Mouse (Mus musculus): ENCODE results near the gene Tcf7. TPM values are rescaled to one million over a fixed set of nuclear protein-coding genes. Genes with fewer than 3 reads are reported as not detected.

The Tcf7 gene
- polyA plus RNA-seq, 1 experiment, result 2,910 TPM

GRCm38 (mm10) chr11:52318445-52318844 is 35.6 kb upstream of the Tcf7 start:
- TF ChIP-seq POLR2A (IDR thresholded peaks at IDR 0.05; ENCODE audit: control insufficient read depth, extremely low read depth, insufficient read depth, low read length, poor library complexity) (peak; percentile 53; the same call in 1 of the 2 replicates), CTCF (IDR thresholded peaks at IDR 0.05; ENCODE audit: borderline replicate concordance, control insufficient read depth, extremely low read depth, insufficient read depth, low read length, poor library complexity) (no peak)
- peaks cover 62% of the 10 kb centered on the region for H3K4me1 ChIP-seq (replicated peaks; ENCODE audit: control insufficient read depth, insufficient read depth, low read length)
- peak overlapping the region; percentile 6 for H3K4me3 ChIP-seq (ENCODE audit: control insufficient read depth, insufficient read depth, low read length)
- peak; percentile 78 for DNase-seq
- WGBS, result 4% methylated on average over 13 of the region's 13 CpGs
- peak overlapping the region; percentile 91 for H3K27ac ChIP-seq (ENCODE audit: control insufficient read depth, insufficient read depth, low read length)
- H3K27me3 ChIP-seq (ENCODE audit: control insufficient read depth, insufficient read depth, low read length), result no peaks in the 10 kb centered on the region
- no peaks in the 10 kb centered on the region for H3K36me3 ChIP-seq (ENCODE audit: control insufficient read depth, insufficient read depth, low read length)

- peak; percentile 95 for DNase-seq
Measured at GRCm38 (mm10) chr11:52314102-52314793, 31.4 kb upstream of the Tcf7 start.

GRCm38 (mm10) chr11:52310709-52311108 is 27.9 kb upstream of the Tcf7 start:
- peak; percentile 77 for DNase-seq
- H3K4me1 ChIP-seq (replicated peaks; ENCODE audit: control insufficient read depth, insufficient read depth, low read length), result peaks cover 73% of the 10 kb centered on the region
- H3K4me3 ChIP-seq (ENCODE audit: control insufficient read depth, insufficient read depth, low read length), result peak overlapping the region; percentile 39
- no peaks in the 10 kb centered on the region for H3K36me3 ChIP-seq (ENCODE audit: control insufficient read depth, insufficient read depth, low read length)
- peak overlapping the region; percentile 99 for H3K27ac ChIP-seq (ENCODE audit: control insufficient read depth, insufficient read depth, low read length)
- TF ChIP-seq CTCF (IDR thresholded peaks at IDR 0.05; ENCODE audit: borderline replicate concordance, control insufficient read depth, extremely low read depth, insufficient read depth, low read length, poor library complexity), result no peak
- TF ChIP-seq POLR2A (IDR thresholded peaks at IDR 0.05; ENCODE audit: control insufficient read depth, extremely low read depth, insufficient read depth, low read length, poor library complexity), result peak; percentile 69
- WGBS, result 5% methylated on average over 14 of the region's 14 CpGs
- H3K27me3 ChIP-seq (ENCODE audit: control insufficient read depth, insufficient read depth, low read length), result no peaks in the 10 kb centered on the region

More at GRCm38 (mm10) chr11:52314102-52314793, 31.4 kb upstream of the Tcf7 start:
- Histone ChIP-seq H3K4me1 (replicated peaks; ENCODE audit: control insufficient read depth, insufficient read depth, low read length) (peaks cover 62% of the 10 kb centered on the region), H3K36me3 (ENCODE audit: control insufficient read depth, insufficient read depth, low read length) (no peaks in the 10 kb centered on the region), H3K27me3 (ENCODE audit: control insufficient read depth, insufficient read depth, low read length) (no peaks in the 10 kb centered on the region), H3K4me3 (ENCODE audit: control insufficient read depth, insufficient read depth, low read length) (no peak overlapping the region), H3K27ac (ENCODE audit: control insufficient read depth, insufficient read depth, low read length) (peak overlapping the region; percentile 97)
- WGBS, result 1% methylated on average over 26 of the region's 26 CpGs
- TF ChIP-seq POLR2A (IDR thresholded peaks at IDR 0.05; ENCODE audit: control insufficient read depth, extremely low read depth, insufficient read depth, low read length, poor library complexity), result peak; percentile 15; the same call in 1 of the 2 replicates
- TF ChIP-seq CTCF (IDR thresholded peaks at IDR 0.05; ENCODE audit: borderline replicate concordance, control insufficient read depth, extremely low read depth, insufficient read depth, low read length, poor library complexity), result no peak

- H3K36me3 ChIP-seq (ENCODE audit: control insufficient read depth, insufficient read depth, low read length), result no peaks in the 10 kb centered on the region
- TF ChIP-seq CTCF (IDR thresholded peaks at IDR 0.05; ENCODE audit: borderline replicate concordance, control insufficient read depth, extremely low read depth, insufficient read depth, low read length, poor library complexity) (no peak), POLR2A (IDR thresholded peaks at IDR 0.05; ENCODE audit: control insufficient read depth, extremely low read depth, insufficient read depth, low read length, poor library complexity) (peak; percentile 87; the same call in 1 of the 2 replicates)
- peak overlapping the region; percentile 99 for H3K27ac ChIP-seq (ENCODE audit: control insufficient read depth, insufficient read depth, low read length)
- H3K4me3 ChIP-seq (ENCODE audit: control insufficient read depth, insufficient read depth, low read length), result peak overlapping the region; percentile 39
- peaks cover 73% of the 10 kb centered on the region for H3K4me1 ChIP-seq (replicated peaks; ENCODE audit: control insufficient read depth, insufficient read depth, low read length)
- peak; percentile 83 for DNase-seq
- H3K27me3 ChIP-seq (ENCODE audit: control insufficient read depth, insufficient read depth, low read length), result no peaks in the 10 kb centered on the region
- WGBS, result 22% methylated on average over 3 of the region's 3 CpGs
Measured at GRCm38 (mm10) chr11:52309487-52309886, 26.7 kb upstream of the Tcf7 start.

GRCm38 (mm10) chr11:52306431-52306830 is 23.6 kb upstream of the Tcf7 start:
- Histone ChIP-seq H3K4me1 (replicated peaks; ENCODE audit: control insufficient read depth, insufficient read depth, low read length) (peaks cover 66% of the 10 kb centered on the region), H3K36me3 (ENCODE audit: control insufficient read depth, insufficient read depth, low read length) (no peaks in the 10 kb centered on the region), H3K27me3 (ENCODE audit: control insufficient read depth, insufficient read depth, low read length) (no peaks in the 10 kb centered on the region), H3K4me3 (ENCODE audit: control insufficient read depth, insufficient read depth, low read length) (no peak overlapping the region), H3K27ac (ENCODE audit: control insufficient read depth, insufficient read depth, low read length) (peak overlapping the region; percentile 59; the same call in 1 of the 2 replicates)
- 63% methylated on average over 7 of the region's 7 CpGs for WGBS
- no peak for DNase-seq
- no peak for TF ChIP-seq POLR2A (IDR thresholded peaks at IDR 0.05; ENCODE audit: control insufficient read depth, extremely low read depth, insufficient read depth, low read length, poor library complexity)
- no peak for TF ChIP-seq CTCF (IDR thresholded peaks at IDR 0.05; ENCODE audit: borderline replicate concordance, control insufficient read depth, extremely low read depth, insufficient read depth, low read length, poor library complexity)

GRCm38 (mm10) chr11:52305266-52305665 is 22.5 kb upstream of the Tcf7 start:
- DNase-seq, result peak; percentile 21
- H3K36me3 ChIP-seq (ENCODE audit: control insufficient read depth, insufficient read depth, low read length), result no peaks in the 10 kb centered on the region
- no peak overlapping the region for H3K4me3 ChIP-seq (ENCODE audit: control insufficient read depth, insufficient read depth, low read length)
- H3K27ac ChIP-seq (ENCODE audit: control insufficient read depth, insufficient read depth, low read length), result no peak overlapping the region
- WGBS, result 10% methylated on average over 4 of the region's 4 CpGs
- no peaks in the 10 kb centered on the region for H3K27me3 ChIP-seq (ENCODE audit: control insufficient read depth, insufficient read depth, low read length)
- H3K4me1 ChIP-seq (replicated peaks; ENCODE audit: control insufficient read depth, insufficient read depth, low read length), result peaks cover 58% of the 10 kb centered on the region
- TF ChIP-seq POLR2A (IDR thresholded peaks at IDR 0.05; ENCODE audit: control insufficient read depth, extremely low read depth, insufficient read depth, low read length, poor library complexity) (no peak), CTCF (IDR thresholded peaks at IDR 0.05; ENCODE audit: borderline replicate concordance, control insufficient read depth, extremely low read depth, insufficient read depth, low read length, poor library complexity) (no peak)

All from thymus, adult 2 months (tissue).